Mouse (Mus musculus) embryonic facial prominence, embryonic 12.5 days (tissue): Measurements from ENCODE around the gene Ogfr. TPM values are rescaled to one million over a fixed set of nuclear protein-coding genes. Genes with fewer than 3 reads are reported as not detected.

Source experiments
- ATAC-seq: fragments of 200-750 bp; cut with Nextera tagmentation; 2 replicates; pipeline ENCODE4 v1.8.0; 2017; ENCODE audit not compliant: insufficient number of reproducible peaks, insufficient read depth, low FRiP score, low TSS enrichment
- H3K27ac ChIP-seq: fragments of 300-500 bp; sonication (generic); 2 replicates; pipeline ENCODE4 v1.5.1; 2016; ENCODE audit warnings: mild to moderate bottlenecking
- H3K27me3 ChIP-seq: fragments of 300-500 bp; sonication (generic); 2 replicates; pipeline ENCODE4 v1.6.1; 2016; ENCODE audit warnings: mild to moderate bottlenecking, moderate library complexity
- H3K36me3 ChIP-seq: fragments of 300-500 bp; sonication (generic); 2 replicates; pipeline ENCODE4 v1.6.1; 2016; ENCODE audit warnings: mild to moderate bottlenecking
- H3K4me1 ChIP-seq: fragments of 300-500 bp; sonication (generic); 2 replicates; pipeline ENCODE4 v1.6.1; 2016
- H3K4me2 ChIP-seq: fragments of 300-500 bp; sonication (generic); replicated peaks from 2 replicates; pipeline ENCODE4 v1.6.1; 2016; ENCODE audit warnings: mild to moderate bottlenecking, moderate library complexity
- H3K4me3 ChIP-seq: fragments of 300-500 bp; sonication (generic); 2 replicates; pipeline ENCODE4 v1.5.1; 2016; ENCODE audit warnings: mild to moderate bottlenecking
- H3K9ac ChIP-seq: fragments of 300-500 bp; sonication (generic); 2 replicates; pipeline ENCODE4 v1.6.1; 2016; ENCODE audit warnings: mild to moderate bottlenecking, moderate library complexity
- H3K9me3 ChIP-seq: fragments of 300-500 bp; sonication (generic); 2 replicates; pipeline ENCODE4 v1.6.1; 2016; ENCODE audit warnings: mild to moderate bottlenecking, moderate library complexity
- WGBS: fragments of 180-500 bp; shearing (Covaris S2); methylation state at CpG from one replicate; pipeline ENCODE4 v1.1.7; 2016; 5-methylcytosine and 5-hydroxymethylcytosine counted together
- polyA plus RNA-seq: library from polyadenylated mRNA; unstranded; fragments of >200 nt; fragmentation: Nextera tagmentation; extraction: Ambion mirVana; gene quantifications from 2 replicates; pipeline ENCODE4 v1.2.1, GENCODE M21; 2016

The Ogfr gene
- polyA plus RNA-seq, 1 experiment from 2014 or later = 97.7 TPM

DNA sequence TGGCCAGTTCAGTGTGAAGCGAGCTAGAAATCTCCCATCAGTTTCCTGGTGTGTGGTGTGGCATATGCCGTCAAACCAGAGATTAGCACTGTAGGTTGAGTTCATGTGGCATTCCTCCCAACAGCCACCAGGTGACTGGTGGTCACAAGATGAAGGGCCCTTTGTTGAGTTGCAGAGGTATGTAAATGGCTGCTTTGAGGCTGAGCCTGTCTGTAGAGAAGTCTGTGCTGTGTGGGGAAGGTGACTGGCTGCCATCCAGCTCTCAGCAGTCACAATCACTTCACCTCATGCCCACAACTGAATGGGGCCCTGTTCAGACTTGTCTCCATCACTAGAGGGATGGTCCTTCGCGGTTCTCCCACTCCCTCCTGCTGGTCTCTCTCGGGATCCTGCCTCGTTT is 15.7 kb downstream of the Ogfr start:
- Histone ChIP-seq H3K36me3 (0 out of 2 replicates have a peak, but pooled peaks cover 5% of the 10 kb centered on the region), H3K4me3 (no peak overlapping the region), H3K27ac (0 out of 2 replicates have a peak overlapping the region, but pooled peaks have one; percentile 8), H3K9me3 (no peaks in the 10 kb centered on the region), H3K4me1 (peaks cover 9% of the 10 kb centered on the region), H3K4me2 (no peak overlapping the region), H3K9ac (no peak overlapping the region), H3K27me3 (peaks cover 4% of the 10 kb centered on the region; the same call in 1 of the 2 replicates)
- 50% methylated on average over 6 of the region's 6 CpGs for WGBS
- ATAC-seq = 0 out of 2 replicates have a peak, but pooled peaks have one; percentile 22

GRCm38 (mm10) chr2:180610283-180610682 is 21.2 kb downstream of the Ogfr start:
- Histone ChIP-seq H3K9me3 (no peaks in the 10 kb centered on the region), H3K4me2 (no peak overlapping the region), H3K4me3 (no peak overlapping the region), H3K9ac (no peak overlapping the region), H3K27me3 (no peaks in the 10 kb centered on the region), H3K27ac (no peak overlapping the region), H3K4me1 (no peaks in the 10 kb centered on the region), H3K36me3 (0 out of 2 replicates have a peak, but pooled peaks cover 5% of the 10 kb centered on the region)
- 86% methylated on average over 4 of the region's 4 CpGs for WGBS
- no peak for ATAC-seq

GRCm38 (mm10) chr2:180611882-180612281 is 22.8 kb downstream of the Ogfr start:
- H3K4me2 ChIP-seq = no peak overlapping the region
- no peak overlapping the region for H3K9ac ChIP-seq
- peaks cover 5% of the 10 kb centered on the region; the same call in 1 of the 2 replicates for H3K36me3 ChIP-seq
- H3K27me3 ChIP-seq = no peaks in the 10 kb centered on the region
- ATAC-seq = no peak
- 67% methylated on average over 2 of the region's 2 CpGs for WGBS
- H3K4me3 ChIP-seq = no peak overlapping the region
- H3K9me3 ChIP-seq = no peaks in the 10 kb centered on the region
- no peak overlapping the region for H3K27ac ChIP-seq
- no peaks in the 10 kb centered on the region for H3K4me1 ChIP-seq

DNA sequence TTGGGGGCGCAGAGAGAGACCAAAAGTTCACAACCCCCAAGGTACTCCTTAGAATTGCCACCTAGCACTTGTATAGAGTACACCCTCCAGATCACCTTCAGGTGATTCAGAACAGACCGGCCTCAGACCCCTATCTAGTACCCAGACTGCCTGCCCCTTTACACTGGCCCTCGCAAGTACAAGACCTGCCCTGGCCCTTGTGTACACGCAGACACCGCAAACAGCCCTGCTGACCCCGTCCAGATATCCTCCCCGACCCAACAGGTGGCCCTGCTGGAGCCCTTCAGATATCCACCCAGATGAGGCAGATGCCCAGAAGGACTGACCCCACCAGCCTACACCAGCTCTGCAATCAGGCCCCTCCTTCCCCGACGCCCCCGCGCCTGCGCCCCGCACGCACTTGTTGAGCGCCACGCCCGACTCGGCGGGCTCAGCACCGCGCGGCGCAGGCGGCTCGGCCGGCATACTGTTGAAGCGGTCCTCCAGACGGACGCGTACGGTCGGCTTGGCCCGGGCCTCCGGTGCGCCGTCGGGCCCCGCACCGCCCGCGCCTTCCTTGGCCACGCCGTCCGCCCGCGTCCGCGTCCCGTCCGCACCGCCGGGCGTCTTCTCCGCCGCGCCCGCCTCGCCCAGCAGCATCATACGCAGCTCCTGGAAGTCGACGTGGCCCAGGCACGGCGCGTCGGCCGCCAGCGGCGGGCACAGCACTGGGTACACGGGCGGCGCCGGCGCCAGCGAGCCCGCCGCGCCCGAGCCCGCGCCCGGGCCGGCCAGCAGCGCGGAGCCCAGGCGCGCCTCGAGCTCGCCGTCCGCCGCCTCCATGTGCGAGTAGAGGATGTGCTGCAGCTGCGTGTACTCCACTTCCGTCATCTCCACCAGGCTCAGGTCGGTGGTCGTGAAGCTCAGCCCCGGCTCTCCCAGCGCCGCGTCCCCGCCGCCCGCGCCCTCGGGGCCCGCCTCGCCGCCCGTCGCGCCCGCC is 52.8 kb downstream of the Ogfr start:
- 2% methylated on average over 105 of the region's 112 CpGs for WGBS
- Histone ChIP-seq H3K27ac (no peak overlapping the region), H3K27me3 (peaks cover 38% of the 10 kb centered on the region), H3K4me2 (peak overlapping the region; percentile 48), H3K4me1 (no peaks in the 10 kb centered on the region), H3K9ac (no peak overlapping the region), H3K9me3 (peaks cover 14% of the 10 kb centered on the region), H3K4me3 (peak overlapping the region; percentile 37), H3K36me3 (no peaks in the 10 kb centered on the region)
- 0 out of 2 replicates have a peak, but pooled peaks have one; percentile 35 for ATAC-seq

DNA sequence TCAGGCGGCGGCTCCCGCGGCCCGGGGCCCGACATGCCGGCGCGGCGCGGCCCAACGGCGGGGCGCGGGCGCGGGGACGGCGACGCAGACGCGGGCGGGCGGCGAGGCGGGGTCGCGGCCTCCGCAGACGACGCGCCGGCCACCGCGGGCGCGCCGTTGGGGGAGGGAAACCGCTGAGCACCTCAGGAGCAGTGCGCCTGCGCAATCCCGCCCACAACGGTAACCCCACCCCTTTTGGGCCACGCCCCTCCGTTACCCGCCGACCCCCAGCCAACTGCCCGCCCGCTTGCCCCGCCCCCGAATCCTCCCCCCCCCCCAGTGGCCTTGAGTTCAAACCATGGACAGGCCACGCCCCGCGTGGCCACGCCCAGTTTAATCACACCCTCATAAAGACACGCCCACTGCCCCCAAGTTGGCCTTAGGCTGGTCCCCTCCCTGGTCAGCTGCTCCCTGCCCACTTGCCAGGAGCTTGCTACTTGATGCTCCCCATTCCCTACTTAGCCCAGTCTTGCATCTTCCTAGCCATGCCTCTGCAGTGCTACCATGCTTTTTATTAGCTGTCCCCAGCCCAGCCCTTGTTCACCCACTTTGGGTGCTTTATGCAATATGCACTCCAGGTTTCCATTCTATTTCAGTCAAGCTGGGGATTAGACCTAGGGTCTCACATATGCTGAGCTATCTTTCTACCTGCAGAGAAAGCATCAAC is 53.7 kb downstream of the Ogfr start, which contains the start of gene Tcfl5:
Gene Tcfl5 (minus strand): TSS at position 154 of the 706 bp plus-strand sequence.
- Histone ChIP-seq H3K9ac (no peak within 1 kb of the TSS), H3K4me3 (peak within 1 kb of the TSS; percentile 37), H3K36me3 (no peaks in the 10 kb centered on the region), H3K27me3 (peaks cover 38% of the 10 kb centered on the region), H3K4me1 (no peaks in the 10 kb centered on the region), H3K27ac (no peak within 1 kb of the TSS), H3K4me2 (peak within 1 kb of the TSS; percentile 48), H3K9me3 (peaks cover 14% of the 10 kb centered on the region)
- 3% methylated on average over 49 of the region's 56 CpGs for WGBS
- ATAC-seq = no peak

GRCm38 (mm10) chr2:180643626-180644025 is 54.6 kb downstream of the Ogfr start:
- no peak overlapping the region for H3K9ac ChIP-seq
- H3K27me3 ChIP-seq = peaks cover 38% of the 10 kb centered on the region
- ATAC-seq = no peak
- no peak overlapping the region for H3K4me2 ChIP-seq
- H3K27ac ChIP-seq = no peak overlapping the region
- H3K4me3 ChIP-seq = no peak overlapping the region
- H3K36me3 ChIP-seq = no peaks in the 10 kb centered on the region
- no peaks in the 10 kb centered on the region for H3K4me1 ChIP-seq
- peaks cover 14% of the 10 kb centered on the region for H3K9me3 ChIP-seq

Other genes with a start within 250 kb of the Ogfr start
- gene Slco4a1, start 133.0 kb upstream of the Ogfr start, polyA plus RNA-seq = 2.0 and 2.4 TPM in 2 replicates
- gene Ntsr1, start 89.3 kb upstream of the Ogfr start, polyA plus RNA-seq = 0.25 and 0.55 TPM in 2 replicates
- 40.0 and 41.5 TPM in 2 replicates for gene Mrgbp, start 7.9 kb upstream of the Ogfr start, polyA plus RNA-seq
- gene Col9a3, start 8.5 kb downstream of the Ogfr start, polyA plus RNA-seq = 124 and 159 TPM in 2 replicates
- 0.26 and 0.32 TPM in 2 replicates for gene Tcfl5, start 53.5 kb downstream of the Ogfr start, polyA plus RNA-seq
- 35.3 and 36.8 TPM in 2 replicates for gene Dido1, start 120.8 kb downstream of the Ogfr start, polyA plus RNA-seq
- 62.6 and 63.6 TPM in 2 replicates for gene Gid8, start 120.9 kb downstream of the Ogfr start, polyA plus RNA-seq
- gene Slc17a9, start 136.0 kb downstream of the Ogfr start, polyA plus RNA-seq = 0.36 and 0.56 TPM in 2 replicates
- 0.97 and 1.3 TPM in 2 replicates for gene Bhlhe23, start 187.7 kb downstream of the Ogfr start, polyA plus RNA-seq